Mouse (Mus musculus): ENCODE measurements around the gene Nek6. TPM values are rescaled to one million over a fixed set of nuclear protein-coding genes. Genes with fewer than 3 reads are reported as not detected.

Nek6 gene
- polyA plus RNA-seq, 1 experiment from 2014 or later, result 60.8 TPM

- Histone ChIP-seq H3K9me3 (replicated peaks) (no peaks in the 10 kb centered on the region), H3K4me2 (no peak overlapping the region), H3K9ac (no peak overlapping the region), H3K4me1 (replicated peaks) (no peaks in the 10 kb centered on the region), H3K36me3 (peaks cover 70% of the 10 kb centered on the region), H3K27ac (no peak overlapping the region), H3K27me3 (no peaks in the 10 kb centered on the region), H3K4me3 (no peak overlapping the region)
- WGBS, result 83% methylated on average over 4 of the region's 4 CpGs
- no peak for ATAC-seq (replicated peaks; ENCODE audit: insufficient number of reproducible peaks, insufficient read depth, low FRiP score, low read depth)
Measured at GRCm38 (mm10) chr2:38628801-38629200, 117.4 kb downstream of the Nek6 start.

GRCm38 (mm10) chr2:38629451-38629850 is 118.0 kb downstream of the Nek6 start:
- Histone ChIP-seq H3K4me2 (no peak overlapping the region), H3K4me1 (replicated peaks) (no peaks in the 10 kb centered on the region), H3K27me3 (no peaks in the 10 kb centered on the region), H3K4me3 (no peak overlapping the region), H3K9me3 (replicated peaks) (no peaks in the 10 kb centered on the region), H3K9ac (no peak overlapping the region), H3K27ac (no peak overlapping the region), H3K36me3 (peaks cover 77% of the 10 kb centered on the region)
- 91% methylated on average over 3 of the region's 3 CpGs for WGBS
- no peak for ATAC-seq (replicated peaks; ENCODE audit: insufficient number of reproducible peaks, insufficient read depth, low FRiP score, low read depth)

GRCm38 (mm10) chr2:38630574-38630973 is 119.1 kb downstream of the Nek6 start:
- Histone ChIP-seq H3K4me1 (replicated peaks) (no peaks in the 10 kb centered on the region), H3K27me3 (no peaks in the 10 kb centered on the region), H3K27ac (no peak overlapping the region), H3K9ac (no peak overlapping the region), H3K36me3 (peaks cover 88% of the 10 kb centered on the region), H3K4me3 (no peak overlapping the region), H3K4me2 (no peak overlapping the region), H3K9me3 (replicated peaks) (no peaks in the 10 kb centered on the region)
- 80% methylated on average over 2 of the region's 2 CpGs for WGBS
- no peak for ATAC-seq (replicated peaks; ENCODE audit: insufficient number of reproducible peaks, insufficient read depth, low FRiP score, low read depth)

GRCm38 (mm10) chr2:38637716-38638267 is 126.3 kb downstream of the Nek6 start:
- ATAC-seq (replicated peaks; ENCODE audit: insufficient number of reproducible peaks, insufficient read depth, low FRiP score, low read depth), result no peak
- H3K36me3 ChIP-seq, result peaks cover 77% of the 10 kb centered on the region

GRCm38 (mm10) chr2:38641761-38642160 is 130.3 kb downstream of the Nek6 start:
- H3K9ac ChIP-seq, result no peak overlapping the region
- H3K27ac ChIP-seq, result no peak overlapping the region
- H3K4me3 ChIP-seq, result no peak overlapping the region
- no peaks in the 10 kb centered on the region for H3K9me3 ChIP-seq (replicated peaks)
- ATAC-seq (replicated peaks; ENCODE audit: insufficient number of reproducible peaks, insufficient read depth, low FRiP score, low read depth), result no peak
- no peak overlapping the region for H3K4me2 ChIP-seq
- peaks cover 13% of the 10 kb centered on the region for H3K4me1 ChIP-seq (replicated peaks)
- H3K27me3 ChIP-seq, result no peaks in the 10 kb centered on the region
- peaks cover 41% of the 10 kb centered on the region for H3K36me3 ChIP-seq
- 91% methylated on average over 1 of the region's 1 CpGs for WGBS

More at GRCm38 (mm10) chr2:38637716-38638267, 126.3 kb downstream of the Nek6 start:
- Histone ChIP-seq H3K4me2 (no peak overlapping the region), H3K4me3 (no peak overlapping the region), H3K27me3 (no peaks in the 10 kb centered on the region), H3K9ac (no peak overlapping the region), H3K4me1 (replicated peaks) (peaks cover 5% of the 10 kb centered on the region), H3K27ac (no peak overlapping the region), H3K9me3 (replicated peaks) (no peaks in the 10 kb centered on the region)
- WGBS, result 71% methylated on average over 4 of the region's 4 CpGs

GRCm38 (mm10) chr2:38643625-38644427 is 132.4 kb downstream of the Nek6 start, which contains the start of gene Psmb7:
TSS of gene Psmb7 (minus strand) at chr2:38644087.
- peak within 1 kb of the TSS; percentile 73 for H3K9ac ChIP-seq
- peak within 1 kb of the TSS; percentile 76 for H3K4me3 ChIP-seq
- no peaks in the 10 kb centered on the region for H3K27me3 ChIP-seq
- H3K27ac ChIP-seq, result peak within 1 kb of the TSS; percentile 59
- peaks cover 13% of the 10 kb centered on the region for H3K4me1 ChIP-seq (replicated peaks)
- H3K4me2 ChIP-seq, result peak within 1 kb of the TSS; percentile 80
- H3K36me3 ChIP-seq, result peaks cover 31% of the 10 kb centered on the region
- WGBS, result 2% methylated on average over 52 of the region's 52 CpGs
- no peaks in the 10 kb centered on the region for H3K9me3 ChIP-seq (replicated peaks)
- ATAC-seq (replicated peaks; ENCODE audit: insufficient number of reproducible peaks, insufficient read depth, low FRiP score, low read depth), result peak; percentile 79

Small RNA genes lying within 50 kb of the gene (microRNA-seq; reads per million reads assigned to microRNA genes)
- not detected for gene Gm27634

Other genes with a start within 250 kb of the Nek6 start
- 10.5 and 14.5 TPM in 2 replicates for gene Dennd1a, start 224.3 kb upstream of the Nek6 start, polyA plus RNA-seq (2015; fragmentation: Nextera tagmentation; extraction: Ambion mirVana)
- gene Lhx2, start 172.4 kb upstream of the Nek6 start, polyA plus RNA-seq (2015; fragmentation: Nextera tagmentation; extraction: Ambion mirVana), result 0.05 TPM in 1 of 2 replicates, not detected in the other
- gene Psmb7, start 132.4 kb downstream of the Nek6 start, polyA plus RNA-seq (2015; fragmentation: Nextera tagmentation; extraction: Ambion mirVana), result 204 and 205 TPM in 2 replicates
- 0.04 TPM in 1 of 2 replicates, not detected in the other for gene Nr5a1, start 202.9 kb downstream of the Nek6 start, polyA plus RNA-seq (2015; fragmentation: Nextera tagmentation; extraction: Ambion mirVana)

All from heart, embryonic 15.5 days (tissue).